Mouse (Mus musculus) liver, embryonic 16.5 days (tissue): ENCODE data around the gene Cabp1. TPM values are rescaled to one million over a fixed set of nuclear protein-coding genes. Genes with fewer than 3 reads are reported as not detected.

Experiments
- ATAC-seq: fragments of 200-750 bp; cut with Nextera tagmentation; 2 replicates; pipeline ENCODE4 v1.8.0; 2017; ENCODE audit warnings: low read depth, mild to moderate bottlenecking, moderate number of reproducible peaks, moderate library complexity
- H3K27ac ChIP-seq: fragments of 300-500 bp; sonication (generic); 2 replicates; pipeline ENCODE4 v1.5.1; 2014; ENCODE audit warnings: mild to moderate bottlenecking, low read length
- H3K27me3 ChIP-seq: fragments of 300-500 bp; sonication (generic); 2 replicates; pipeline ENCODE4 v1.6.1; 2014; ENCODE audit warnings: low read depth, low read length, mixed read lengths; ENCODE audit not compliant: control insufficient read depth, insufficient read depth
- H3K36me3 ChIP-seq: fragments of 300-500 bp; sonication (generic); 2 replicates; pipeline ENCODE4 v1.6.1; 2014; ENCODE audit warnings: mild to moderate bottlenecking; ENCODE audit not compliant: control insufficient read depth, insufficient read depth
- H3K4me1 ChIP-seq: fragments of 300-500 bp; sonication (generic); 2 replicates; pipeline ENCODE4 v1.6.1; 2014; ENCODE audit warnings: low read depth, low read length, mixed read lengths; ENCODE audit not compliant: control insufficient read depth
- H3K4me2 ChIP-seq: fragments of 300-500 bp; sonication (generic); 2 replicates; pipeline ENCODE4 v1.6.1; 2014; ENCODE audit warnings: low read depth, low read length, mixed read lengths
- H3K4me3 ChIP-seq: fragments of 300-500 bp; sonication (generic); 2 replicates; pipeline ENCODE4 v1.5.1; 2014; ENCODE audit warnings: low read depth, mild to moderate bottlenecking, low read length
- H3K9ac ChIP-seq: fragments of 300-500 bp; sonication (generic); 2 replicates; pipeline ENCODE4 v1.6.1; 2014; ENCODE audit warnings: low read depth, low read length
- H3K9me3 ChIP-seq: fragments of 300-500 bp; sonication (generic); replicated peaks from 2 replicates; pipeline ENCODE4 v1.6.1; 2016; ENCODE audit warnings: low read length; ENCODE audit not compliant: control insufficient read depth
- WGBS: fragments of 180-500 bp; shearing (Covaris S2); extraction: QIAGEN DNeasy Blood & Tissue Kit; methylation state at CpG from one replicate; pipeline ENCODE4 v1.1.7; 2014; ENCODE audit not compliant: insufficient replicate concordance; 5-methylcytosine and 5-hydroxymethylcytosine counted together
- polyA plus RNA-seq: library from polyadenylated mRNA; unstranded; fragments of >200 nt; fragmentation: Nextera tagmentation; extraction: Ambion mirVana; gene quantifications from 2 replicates; pipeline ENCODE4 v1.2.1, GENCODE M21; 2015

Cabp1 gene
- polyA plus RNA-seq, 1 experiment from 2014 or later = 0.13 TPM

GRCm38 (mm10) chr5:115212861-115213260 is 18.7 kb upstream of the Cabp1 start:
- WGBS = 58% methylated on average over 4 of the region's 4 CpGs
- H3K27me3 ChIP-seq = peaks cover 33% of the 10 kb centered on the region

GRCm38 (mm10) chr5:115212451-115212850 is 18.3 kb upstream of the Cabp1 start:
- Histone ChIP-seq H3K9me3 (no peaks in the 10 kb centered on the region), H3K27me3 (peaks cover 33% of the 10 kb centered on the region), H3K4me1 (no peaks in the 10 kb centered on the region), H3K4me3 (no peak overlapping the region), H3K9ac (no peak overlapping the region), H3K36me3 (no peaks in the 10 kb centered on the region), H3K4me2 (no peak overlapping the region), H3K27ac (no peak overlapping the region)
- WGBS = 68% methylated on average over 9 of the region's 9 CpGs
- ATAC-seq = no peak

More at GRCm38 (mm10) chr5:115212861-115213260, 18.7 kb upstream of the Cabp1 start:
- ATAC-seq = no peak
- no peak overlapping the region for H3K4me3 ChIP-seq
- H3K4me1 ChIP-seq = no peaks in the 10 kb centered on the region
- H3K9me3 ChIP-seq = no peaks in the 10 kb centered on the region
- H3K27ac ChIP-seq = no peak overlapping the region
- H3K36me3 ChIP-seq = no peaks in the 10 kb centered on the region
- no peak overlapping the region for H3K4me2 ChIP-seq
- no peak overlapping the region for H3K9ac ChIP-seq

- H3K4me2 ChIP-seq = no peak overlapping the region
- H3K27me3 ChIP-seq = peaks cover 30% of the 10 kb centered on the region
- 10% methylated on average over 1 of the region's 1 CpGs for WGBS
Observed at GRCm38 (mm10) chr5:115210380-115210779, 16.2 kb upstream of the Cabp1 start.

GRCm38 (mm10) chr5:115208601-115209000 is 14.4 kb upstream of the Cabp1 start:
- peaks cover 5% of the 10 kb centered on the region for H3K4me1 ChIP-seq
- H3K27me3 ChIP-seq = peaks cover 34% of the 10 kb centered on the region
- no peak overlapping the region for H3K4me3 ChIP-seq
- 55% methylated on average over 5 of the region's 5 CpGs for WGBS
- no peak for ATAC-seq
- no peak overlapping the region for H3K27ac ChIP-seq
- H3K36me3 ChIP-seq = no peaks in the 10 kb centered on the region
- no peak overlapping the region for H3K9ac ChIP-seq
- no peak overlapping the region for H3K4me2 ChIP-seq
- no peaks in the 10 kb centered on the region for H3K9me3 ChIP-seq

More at GRCm38 (mm10) chr5:115210380-115210779, 16.2 kb upstream of the Cabp1 start:
- no peak overlapping the region for H3K4me3 ChIP-seq
- ATAC-seq = no peak
- H3K9ac ChIP-seq = no peak overlapping the region
- no peaks in the 10 kb centered on the region for H3K4me1 ChIP-seq
- H3K27ac ChIP-seq = no peak overlapping the region
- no peaks in the 10 kb centered on the region for H3K9me3 ChIP-seq
- no peaks in the 10 kb centered on the region for H3K36me3 ChIP-seq

GRCm38 (mm10) chr5:115207892-115208291 is 13.7 kb upstream of the Cabp1 start:
- ATAC-seq = no peak
- 17% methylated on average over 15 of the region's 16 CpGs for WGBS
- no peak overlapping the region for H3K9ac ChIP-seq

GRCm38 (mm10) chr5:115207244-115207643 is 13.1 kb upstream of the Cabp1 start:
- H3K4me2 ChIP-seq = no peak overlapping the region
- no peak for ATAC-seq
- no peak overlapping the region for H3K27ac ChIP-seq
- H3K27me3 ChIP-seq = peaks cover 32% of the 10 kb centered on the region
- peaks cover 5% of the 10 kb centered on the region for H3K4me1 ChIP-seq
- no peak overlapping the region for H3K9ac ChIP-seq
- no peaks in the 10 kb centered on the region for H3K9me3 ChIP-seq
- 57% methylated on average over 5 of the region's 5 CpGs for WGBS
- no peak overlapping the region for H3K4me3 ChIP-seq
- H3K36me3 ChIP-seq = no peaks in the 10 kb centered on the region

More at GRCm38 (mm10) chr5:115207892-115208291, 13.7 kb upstream of the Cabp1 start:
- peaks cover 34% of the 10 kb centered on the region for H3K27me3 ChIP-seq
- no peaks in the 10 kb centered on the region for H3K36me3 ChIP-seq
- H3K4me1 ChIP-seq = peaks cover 5% of the 10 kb centered on the region
- no peak overlapping the region for H3K4me2 ChIP-seq
- no peak overlapping the region for H3K4me3 ChIP-seq
- no peak overlapping the region for H3K27ac ChIP-seq
- H3K9me3 ChIP-seq = no peaks in the 10 kb centered on the region

GRCm38 (mm10) chr5:115204562-115205311 is 10.6 kb upstream of the Cabp1 start:
- Histone ChIP-seq H3K4me3 (peak overlapping the region; percentile 32; the same call in 1 of the 2 replicates), H3K9me3 (no peaks in the 10 kb centered on the region), H3K4me2 (peak overlapping the region; percentile 36), H3K36me3 (no peaks in the 10 kb centered on the region), H3K9ac (no peak overlapping the region), H3K27ac (no peak overlapping the region), H3K4me1 (peaks cover 5% of the 10 kb centered on the region), H3K27me3 (peaks cover 37% of the 10 kb centered on the region)
- ATAC-seq = no peak
- 3% methylated on average over 31 of the region's 31 CpGs for WGBS

GRCm38 (mm10) chr5:115203735-115204561 is 9.8 kb upstream of the Cabp1 start:
- Histone ChIP-seq H3K27ac (no peak overlapping the region), H3K9ac (no peak overlapping the region), H3K4me3 (peak overlapping the region; percentile 32; the same call in 1 of the 2 replicates), H3K9me3 (no peaks in the 10 kb centered on the region), H3K36me3 (no peaks in the 10 kb centered on the region), H3K27me3 (peaks cover 37% of the 10 kb centered on the region), H3K4me2 (peak overlapping the region; percentile 36), H3K4me1 (peaks cover 5% of the 10 kb centered on the region)
- ATAC-seq = no peak
- 4% methylated on average over 23 of the region's 23 CpGs for WGBS
